Mouse (Mus musculus) cortical plate, adult 2 months (tissue): ENCODE measurements around the gene Mbnl2.

Source experiments
- CTCF ChIP-seq: fragments of 200-500 bp; IDR thresholded peaks from 2 replicates; pipeline ENCODE4 v1.5.1; 2011; ENCODE audit warnings: mild to moderate bottlenecking, control low read depth, low read length; ENCODE audit not compliant: insufficient read depth; ENCODE audit errors: extremely low read depth
- POLR2A ChIP-seq: fragments of 200-500 bp; IDR thresholded peaks from 2 replicates; pipeline ENCODE4 v1.6.1; 2011; ENCODE audit warnings: mild to moderate bottlenecking, low read length, control low read depth; ENCODE audit not compliant: insufficient read depth; ENCODE audit errors: extremely low read depth

DNA sequence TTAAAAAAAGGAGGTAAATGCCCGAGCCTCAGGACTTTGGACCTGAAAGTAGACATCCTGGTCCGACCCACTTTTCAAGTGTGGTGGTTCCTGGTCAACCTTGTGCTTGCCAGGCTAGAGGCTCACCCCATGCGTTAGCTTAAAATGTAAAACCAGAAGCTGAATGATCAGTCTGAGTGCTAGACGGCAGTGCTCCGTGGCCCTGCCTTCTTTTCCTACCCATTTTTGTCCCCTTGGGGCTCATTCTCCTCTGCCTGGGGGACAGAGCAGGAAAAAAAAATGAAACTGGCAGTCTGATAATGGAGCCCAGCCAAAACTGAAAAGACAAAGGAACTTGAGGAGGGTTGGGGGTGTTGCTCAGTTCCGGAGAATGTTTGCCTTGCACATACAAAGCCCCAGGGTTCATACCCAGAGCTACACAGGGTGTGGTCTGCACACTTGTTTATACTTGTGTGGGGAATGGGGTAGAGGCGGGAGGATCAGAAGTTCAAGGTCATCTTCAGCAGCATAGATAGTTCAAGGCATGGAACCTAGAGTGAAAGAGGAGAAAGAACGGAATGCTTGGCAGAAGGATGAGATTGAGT lies 87.0 kb downstream of the Mbnl2 start:
- TF ChIP-seq CTCF (no peak), POLR2A (no peak)
